Mouse (Mus musculus) c-Kit-positive CD71-positive TER-119-positive erythroid progenitor cells, embryonic 14.5 days (primary cell): ENCODE results near the gene Wdr75.

Experiments used
- DNase-seq: peaks from one replicate; pipeline ENCODE4 v3.0.0-alpha.2; 2013; ENCODE audit warnings: low spot score

Gene Wdr75

DNA sequence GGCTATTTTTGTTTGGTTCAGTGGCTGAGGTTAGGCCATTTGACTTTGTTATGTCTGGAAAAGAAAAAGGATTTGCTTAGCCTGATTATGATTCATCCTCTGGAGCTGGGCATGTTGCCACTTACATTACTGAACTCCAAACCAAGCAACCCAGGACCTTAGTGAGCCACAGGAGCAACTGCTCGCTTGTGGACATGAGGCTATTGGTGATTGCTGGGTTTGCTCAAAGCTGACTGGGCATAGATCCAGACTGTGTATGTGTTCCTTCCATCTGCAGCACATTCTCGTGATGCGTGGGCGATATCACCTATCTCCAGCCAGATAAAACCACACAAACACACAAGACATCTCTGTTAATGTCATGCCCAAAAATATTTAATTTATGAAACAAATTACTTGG lies 42.8 kb downstream of the Wdr75 start:
- DNase-seq = no peak

DNA sequence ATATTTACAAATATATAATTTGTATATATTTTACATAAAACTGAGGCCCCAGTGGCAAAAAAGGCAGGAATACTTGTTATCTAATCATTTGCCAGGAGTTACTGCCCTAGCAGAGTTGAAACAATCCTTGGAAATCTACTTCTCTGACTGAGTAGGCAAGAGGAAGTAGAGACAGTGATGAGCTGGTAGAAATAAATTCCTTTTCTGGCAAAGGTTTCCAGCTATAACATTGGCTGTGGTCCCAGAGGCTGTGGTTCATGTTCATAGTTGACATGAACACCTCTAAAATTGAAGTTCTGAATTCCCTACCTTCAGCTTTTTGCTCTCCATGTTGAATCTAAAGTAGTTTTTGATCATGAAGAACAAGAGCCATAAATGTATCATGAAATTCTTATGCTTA lies 43.3 kb downstream of the Wdr75 start:
- no peak for DNase-seq

DNA sequence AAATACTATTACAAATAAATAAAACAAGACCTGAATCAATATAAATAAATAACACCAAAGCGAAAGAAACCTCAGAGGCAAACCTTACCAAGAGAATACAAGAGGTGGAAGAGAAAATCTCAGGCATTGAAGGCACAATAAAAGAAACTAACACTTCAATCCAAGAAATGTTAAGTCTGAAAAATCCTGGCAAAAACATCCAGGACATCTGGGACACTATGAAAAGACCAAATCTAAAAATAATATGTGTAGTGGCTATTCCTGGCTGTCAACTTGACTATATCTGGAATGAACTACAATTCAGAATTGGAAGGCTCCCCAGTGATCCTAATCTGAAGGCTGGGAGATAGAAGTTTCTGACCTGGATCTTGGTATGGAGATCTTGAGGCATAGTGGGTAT lies 50.5 kb downstream of the Wdr75 start:
- DNase-seq = no peak

GRCm38 (mm10) chr1:45858038-45858437 lies 63.1 kb downstream of the Wdr75 start:
- DNase-seq = no peak

GRCm38 (mm10) chr1:45860349-45860748 lies 65.4 kb downstream of the Wdr75 start:
- DNase-seq = no peak

GRCm38 (mm10) chr1:45861162-45861561 lies 66.2 kb downstream of the Wdr75 start:
- no peak for DNase-seq

DNA sequence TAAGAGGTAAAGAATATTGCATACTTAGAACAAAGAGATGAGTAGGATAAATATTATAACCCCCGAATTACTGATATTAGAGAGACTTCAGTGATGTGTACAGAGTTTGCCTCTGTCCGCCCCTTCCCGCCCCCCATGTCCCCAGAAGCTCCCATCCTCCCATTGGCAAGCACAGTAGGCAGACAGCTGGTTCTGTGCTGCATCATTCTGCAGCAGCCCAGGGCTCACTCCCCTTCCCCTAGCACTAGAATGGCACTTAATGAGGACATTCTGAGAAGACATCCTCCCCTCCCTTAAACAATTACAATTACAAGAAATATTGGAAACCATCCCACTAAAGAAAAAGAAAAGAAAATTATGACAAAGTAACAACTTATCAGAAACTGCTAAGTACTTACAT lies 68.7 kb downstream of the Wdr75 start:
- no peak for DNase-seq

GRCm38 (mm10) chr1:45864564-45865014 lies 69.6 kb downstream of the Wdr75 start:
- no peak for DNase-seq

- no peak for DNase-seq
Measured at GRCm38 (mm10) chr1:45865316-45865715, 70.3 kb downstream of the Wdr75 start.

- no peak for DNase-seq
Measured at GRCm38 (mm10) chr1:45865727-45866126, 70.8 kb downstream of the Wdr75 start.

DNA sequence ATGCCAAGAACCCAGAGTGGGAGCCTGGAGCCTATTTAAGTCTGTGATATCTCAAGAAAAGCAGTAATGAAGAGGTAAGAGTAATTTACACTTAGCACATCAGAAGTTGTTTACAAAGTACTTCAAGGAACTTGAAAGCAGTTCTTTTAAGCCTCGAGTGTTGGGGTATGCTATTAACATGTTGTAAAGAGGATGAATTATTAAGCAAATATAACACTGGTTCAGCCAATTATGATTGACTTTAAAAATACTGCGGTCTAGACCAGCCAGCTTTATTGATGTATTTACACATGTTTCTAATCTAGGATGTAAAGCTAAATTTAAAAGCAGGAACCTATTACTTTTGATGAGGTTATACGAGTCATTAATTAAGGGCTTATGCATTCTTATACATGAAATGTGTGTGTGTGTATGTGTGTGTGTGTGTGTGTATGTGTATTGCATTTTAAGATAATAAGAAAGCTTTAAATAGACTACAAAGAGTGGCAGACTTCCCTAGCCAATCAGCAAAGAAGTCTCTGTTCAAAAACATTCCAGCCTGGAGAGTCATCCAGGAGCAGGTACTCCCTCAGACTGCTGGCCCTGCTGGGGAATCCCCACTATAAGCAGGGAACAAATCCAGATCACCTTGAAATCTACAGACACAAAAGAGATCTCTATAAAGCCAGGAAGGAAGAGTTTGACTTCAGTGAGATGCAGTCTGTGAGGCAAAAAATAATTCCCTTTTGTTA lies 71.5 kb downstream of the Wdr75 start:
- no peak for DNase-seq

DNA sequence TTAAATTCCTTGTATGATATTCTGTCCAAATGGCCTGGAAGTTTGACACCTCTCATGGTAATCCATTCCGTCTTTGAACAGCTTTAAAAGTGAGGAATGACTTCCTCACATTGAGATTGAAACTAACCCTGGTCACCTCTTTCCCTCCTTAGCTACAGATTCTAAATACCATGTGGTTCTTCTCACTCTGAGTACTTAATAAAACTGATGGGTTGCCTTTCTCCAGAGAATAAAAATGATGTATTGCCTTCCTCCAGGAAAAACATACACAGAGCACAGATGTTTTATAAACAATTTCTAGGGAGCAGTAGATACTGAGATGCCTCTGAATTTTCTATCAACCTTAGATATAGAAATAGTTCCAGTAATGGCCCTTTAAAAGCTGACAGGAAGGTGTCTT lies 73.1 kb downstream of the Wdr75 start:
- no peak for DNase-seq

- DNase-seq = no peak
Measured at GRCm38 (mm10) chr1:45868479-45869137, 73.6 kb downstream of the Wdr75 start.
